Mouse (Mus musculus) central nervous system, embryonic 11.5 days (tissue): Measurements from ENCODE around the gene 2510039O18Rik. TPM values are rescaled to one million over a fixed set of nuclear protein-coding genes. Genes with fewer than 3 reads are reported as not detected.

Source experiments
- polyA plus RNA-seq: library from polyadenylated mRNA; depleted of rRNA; stranded (reverse); fragments of >200 nt; gene quantifications from 2 replicates; pipeline ENCODE4 v1.2.3, GENCODE M21; 2012; rRNA removed

2510039O18Rik gene
- 38.0 and 39.9 TPM in 2 replicates for polyA plus RNA-seq

DNA sequence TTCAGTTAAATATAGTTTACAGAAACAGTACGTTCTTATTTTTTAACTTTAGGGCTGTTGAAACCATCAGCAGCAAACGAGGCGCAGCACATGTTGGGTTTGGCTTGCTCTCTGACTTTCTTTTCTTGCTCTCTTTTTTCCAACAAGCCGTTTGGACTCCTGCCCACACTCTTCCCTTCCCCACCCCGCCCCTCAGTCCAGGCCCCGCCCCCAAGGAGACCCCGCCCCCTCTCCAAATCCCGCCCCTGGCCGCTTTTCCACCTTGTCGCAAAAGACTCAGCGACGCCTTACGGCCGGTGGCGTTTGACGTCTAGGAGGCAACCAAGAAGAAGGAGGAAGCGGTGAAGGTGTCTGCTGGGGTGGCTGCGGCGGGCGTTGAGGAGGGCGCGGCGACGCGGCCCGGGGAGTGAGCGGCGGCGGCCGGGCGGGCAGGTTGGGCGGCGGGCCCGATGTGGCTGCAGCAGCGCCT, at the start of gene 2510039O18Rik:
Gene 2510039O18Rik (plus strand): TSS at position 320 of the 469 bp plus-strand sequence.

DNA sequence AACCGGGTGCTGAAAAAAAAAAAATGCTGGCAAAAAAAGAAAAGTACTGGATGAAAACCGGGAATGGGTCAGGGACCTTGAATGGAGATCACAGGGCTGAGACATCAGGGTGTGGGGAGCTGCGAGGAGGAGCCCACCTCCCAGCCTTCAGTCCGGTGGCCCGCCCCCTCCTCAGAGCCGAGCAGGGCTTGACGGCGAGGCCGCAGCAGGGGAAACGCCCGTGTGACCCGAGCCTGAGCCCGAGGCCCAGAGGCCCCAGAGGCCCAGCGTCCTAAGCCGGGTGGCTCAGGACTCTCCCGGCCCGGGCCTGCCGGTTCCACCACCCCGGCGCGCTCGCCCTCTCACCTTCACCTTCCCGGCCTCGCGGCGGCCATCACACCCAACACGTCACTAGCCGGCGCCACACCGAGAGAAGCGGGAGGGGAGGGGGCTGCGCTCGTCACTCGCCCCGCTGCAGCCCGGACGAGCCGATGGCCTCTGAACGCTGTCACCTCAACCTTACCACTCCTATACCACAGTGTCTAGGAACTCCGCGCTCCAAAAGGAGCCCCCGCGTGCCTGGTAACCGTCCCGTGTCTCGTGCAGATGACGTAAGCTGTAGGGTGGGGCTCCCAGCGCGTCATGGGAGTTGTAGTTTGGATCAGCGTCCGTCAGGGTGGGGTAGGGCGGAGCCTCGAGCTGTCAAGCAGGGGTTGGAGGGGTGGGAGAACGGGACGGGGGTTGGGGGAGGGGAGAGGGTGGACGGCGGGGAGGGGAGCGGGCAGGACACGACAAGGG, 36.2 kb upstream of the 2510039O18Rik start, which contains the start of gene Mfn2:
Gene Mfn2 (minus strand): TSS at position 392 of the 777 bp plus-strand sequence.

DNA sequence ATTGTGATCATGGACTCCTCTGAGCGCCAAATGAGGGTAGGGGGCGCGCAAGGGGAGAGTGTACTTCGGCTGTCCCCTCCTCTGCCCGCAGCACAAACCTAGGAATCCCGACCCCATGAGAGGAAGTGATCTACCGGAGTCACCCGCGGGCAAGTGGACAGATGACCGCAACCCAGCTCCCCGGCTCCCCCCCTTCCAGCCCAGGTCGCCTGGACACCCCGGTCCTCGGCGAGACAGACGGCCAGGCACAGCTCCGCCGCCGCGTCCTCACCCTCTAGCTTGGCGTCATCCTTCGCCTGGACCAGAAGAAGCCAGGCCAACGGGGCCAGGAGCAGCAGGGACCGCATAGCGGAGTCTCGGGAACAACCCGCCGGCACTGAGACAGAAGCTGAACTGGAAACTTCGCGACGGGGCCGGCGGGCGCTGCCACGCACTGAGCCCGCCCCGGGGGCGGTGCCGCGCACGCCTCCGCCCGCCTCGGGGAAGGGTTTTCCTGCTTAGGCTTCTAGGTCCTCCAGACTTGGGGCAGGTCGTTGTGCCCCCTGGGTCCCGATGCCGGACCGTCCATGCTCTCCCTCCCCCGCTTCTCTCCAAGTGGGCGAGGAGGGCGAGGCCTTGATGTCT, 4.3 kb upstream of the 2510039O18Rik start, which contains the start of gene Plod1:
Gene Plod1 (minus strand): TSS at position 437 of the 624 bp plus-strand sequence.

DNA sequence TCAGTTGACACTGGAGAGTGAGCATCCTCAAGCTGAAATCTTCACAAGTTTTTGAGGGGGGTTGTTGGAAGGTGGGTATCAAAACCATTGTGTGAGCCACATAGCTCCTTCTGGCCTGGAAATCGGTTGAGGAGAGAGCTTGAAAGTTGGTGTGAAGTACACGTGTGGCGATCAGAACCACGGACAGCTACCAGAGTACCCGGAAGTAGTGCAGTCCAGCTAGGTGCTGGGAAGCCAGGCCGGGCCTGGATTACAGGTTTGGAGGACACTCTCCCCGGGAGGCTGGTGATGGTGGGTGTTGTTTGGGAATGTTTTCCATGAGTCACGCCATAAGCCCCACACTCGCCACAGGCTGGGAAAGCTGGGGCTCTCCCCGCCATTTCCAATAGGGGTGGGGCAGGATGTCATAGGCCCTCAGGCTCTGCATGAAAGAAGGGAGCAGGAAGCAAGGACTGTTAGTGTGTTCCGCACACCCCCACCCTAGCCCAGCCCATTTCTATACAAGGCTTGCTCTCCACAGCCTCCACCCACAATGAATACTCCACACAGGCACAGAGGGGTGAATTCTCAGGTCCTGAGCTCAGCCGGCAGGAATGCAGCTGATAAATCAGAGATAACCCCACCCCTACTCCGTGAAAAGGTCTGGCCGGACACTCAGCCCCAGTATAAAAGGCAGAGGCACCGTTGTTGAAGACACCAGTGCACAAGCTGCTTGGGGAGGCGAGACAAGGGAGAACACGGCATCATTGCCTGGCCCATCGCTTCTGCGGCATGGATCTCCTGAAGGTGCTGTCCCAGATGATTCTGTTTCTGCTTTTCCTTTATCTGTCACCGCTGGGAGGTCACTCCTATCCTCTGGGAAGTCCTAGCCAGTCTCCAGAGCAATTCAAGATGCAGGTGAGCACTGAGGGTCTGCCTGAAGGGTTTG, 44.8 kb downstream of the 2510039O18Rik start, which contains the start of gene Nppb:
Gene Nppb (plus strand): TSS at position 584 of the 928 bp plus-strand sequence.

Other genes with a start within 250 kb of the 2510039O18Rik start
- not detected in 2 replicates for gene Zfp534, start 238.3 kb upstream of the 2510039O18Rik start, polyA plus RNA-seq
- 3.5 and 6.7 TPM in 2 replicates for gene Zfp984, start 131.1 kb upstream of the 2510039O18Rik start, polyA plus RNA-seq
- 7.0 and 9.1 TPM in 2 replicates for gene Zfp933, start 92.5 kb upstream of the 2510039O18Rik start, polyA plus RNA-seq
- 82.4 and 102 TPM in 2 replicates for gene Miip, start 72.1 kb upstream of the 2510039O18Rik start, polyA plus RNA-seq
- gene Fv1, start 71.9 kb upstream of the 2510039O18Rik start, polyA plus RNA-seq, result 13.5 and 17.3 TPM in 2 replicates
- gene Mfn2, start 36.2 kb upstream of the 2510039O18Rik start, polyA plus RNA-seq, result 29.4 and 32.8 TPM in 2 replicates
- 17.5 and 26.6 TPM in 2 replicates for gene Plod1, start 4.1 kb upstream of the 2510039O18Rik start, polyA plus RNA-seq
- 4.8 and 6.4 TPM in 2 replicates for gene Nppb, start 44.9 kb downstream of the 2510039O18Rik start, polyA plus RNA-seq
- 85.8 and 91.4 TPM in 2 replicates for gene Nppa, start 59.8 kb downstream of the 2510039O18Rik start, polyA plus RNA-seq
- gene Clcn6, start 97.9 kb downstream of the 2510039O18Rik start, polyA plus RNA-seq, result 35.8 and 36.3 TPM in 2 replicates
- gene Mthfr, start 98.2 kb downstream of the 2510039O18Rik start, polyA plus RNA-seq, result 33.7 and 39.2 TPM in 2 replicates
- 7.1 and 7.5 TPM in 2 replicates for gene Agtrap, start 147.1 kb downstream of the 2510039O18Rik start, polyA plus RNA-seq
- gene Mad2l2, start 189.5 kb downstream of the 2510039O18Rik start, polyA plus RNA-seq, result 50.8 and 72.6 TPM in 2 replicates
- gene Draxin, start 189.8 kb downstream of the 2510039O18Rik start, polyA plus RNA-seq, result 19.9 and 21.7 TPM in 2 replicates
- gene Fbxo6, start 211.2 kb downstream of the 2510039O18Rik start, polyA plus RNA-seq, result 14.1 and 14.8 TPM in 2 replicates
- gene Fbxo44, start 219.6 kb downstream of the 2510039O18Rik start, polyA plus RNA-seq, result 57.4 and 59.1 TPM in 2 replicates
- gene Fbxo2, start 219.7 kb downstream of the 2510039O18Rik start, polyA plus RNA-seq, result 1.5 and 2.7 TPM in 2 replicates